Mouse (Mus musculus): Measurements from ENCODE around the gene Elane. TPM values are rescaled to one million over a fixed set of nuclear protein-coding genes. Genes with fewer than 3 reads are reported as not detected.
A peak's percentile ranks its signal among the peaks of the same experiment; 100 is the strongest.

Gene Elane
- polyA plus RNA-seq, 1 experiment: 33.0 TPM

DNA sequence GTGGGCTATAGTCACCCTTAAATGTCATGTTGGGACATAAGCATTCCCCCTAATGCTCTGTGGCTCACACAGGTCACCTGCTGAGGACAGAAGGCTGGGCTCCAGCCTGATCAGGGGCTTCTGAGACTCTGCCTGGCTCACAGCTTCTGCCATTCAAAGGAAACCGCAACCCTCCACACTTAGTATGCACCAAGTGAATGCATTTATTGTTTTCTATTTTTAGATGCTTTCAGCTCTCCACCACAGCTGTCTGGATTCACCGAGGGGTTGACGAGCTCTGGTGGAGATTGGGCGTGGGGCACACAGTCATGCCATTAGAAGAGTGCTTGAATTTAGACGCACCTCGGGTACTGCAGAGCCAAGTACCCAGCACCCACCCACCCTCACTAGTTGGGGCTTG lies 12.7 kb upstream of the Elane start:
- Histone ChIP-seq H3K27me3 (ENCODE audit: control insufficient read depth, insufficient read depth, low read length) (peaks cover 8% of the 10 kb centered on the region), H3K4me3 (ENCODE audit: extremely low read depth, insufficient read depth, insufficient read length) (no peak overlapping the region), H3K4me1 (ENCODE audit: control insufficient read depth, insufficient read depth, insufficient read length) (peaks cover 22% of the 10 kb centered on the region), H3K27ac (ENCODE audit: insufficient read depth, low read length) (no peak overlapping the region), H3K36me3 (ENCODE audit: control insufficient read depth, insufficient read depth, low read length) (no peaks in the 10 kb centered on the region)
- no peak for TF ChIP-seq POLR2A (IDR thresholded peaks at IDR 0.05; ENCODE audit: low read depth, low read length)
- TF ChIP-seq CTCF (IDR thresholded peaks at IDR 0.05; ENCODE audit: extremely low read depth, insufficient read depth, insufficient read length, insufficient replicate concordance): no peak
- 6% methylated on average over 6 of the region's 6 CpGs for WGBS
- DNase-seq (ENCODE audit: low read depth in 1 of 2, low spot score in 2 of 2): no peak

- H3K4me1 ChIP-seq (ENCODE audit: control insufficient read depth, insufficient read depth, insufficient read length): peaks cover 22% of the 10 kb centered on the region
- no peak overlapping the region for H3K27ac ChIP-seq (ENCODE audit: insufficient read depth, low read length)
- H3K36me3 ChIP-seq (ENCODE audit: control insufficient read depth, insufficient read depth, low read length): no peaks in the 10 kb centered on the region
- 2% methylated on average over 26 of the region's 26 CpGs for WGBS
- H3K4me3 ChIP-seq (ENCODE audit: extremely low read depth, insufficient read depth, insufficient read length): peak overlapping the region; percentile 50
- no peak for TF ChIP-seq CTCF (IDR thresholded peaks at IDR 0.05; ENCODE audit: extremely low read depth, insufficient read depth, insufficient read length, insufficient replicate concordance)
- no peak for TF ChIP-seq POLR2A (IDR thresholded peaks at IDR 0.05; ENCODE audit: low read depth, low read length)
- peaks cover 8% of the 10 kb centered on the region for H3K27me3 ChIP-seq (ENCODE audit: control insufficient read depth, insufficient read depth, low read length)
- DNase-seq (ENCODE audit: low read depth in 1 of 2, low spot score in 2 of 2): no peak
These were observed 12.2 kb upstream of the Elane start for GRCm38 (mm10) chr10:79873715-79874289.

GRCm38 (mm10) chr10:79874290-79874862 lies 11.7 kb upstream of the Elane start, which contains the start of the genes Prtn3 and Plppr3:
Gene Prtn3 (plus strand): TSS chr10:79874476.
Gene Plppr3 (minus strand): TSS chr10:79874634.
- no peak within 1 kb of the TSS for H3K27ac ChIP-seq (ENCODE audit: insufficient read depth, low read length)
- H3K4me3 ChIP-seq (ENCODE audit: extremely low read depth, insufficient read depth, insufficient read length): peak within 1 kb of the TSS; percentile 50
- TF ChIP-seq POLR2A (IDR thresholded peaks at IDR 0.05; ENCODE audit: low read depth, low read length) (no peak), CTCF (IDR thresholded peaks at IDR 0.05; ENCODE audit: extremely low read depth, insufficient read depth, insufficient read length, insufficient replicate concordance) (no peak)
- H3K27me3 ChIP-seq (ENCODE audit: control insufficient read depth, insufficient read depth, low read length): peaks cover 8% of the 10 kb centered on the region
- H3K36me3 ChIP-seq (ENCODE audit: control insufficient read depth, insufficient read depth, low read length): no peaks in the 10 kb centered on the region
- 2% methylated on average over 52 of the region's 57 CpGs for WGBS
- no peak for DNase-seq (ENCODE audit: low read depth in 1 of 2, low spot score in 2 of 2)
- peaks cover 22% of the 10 kb centered on the region for H3K4me1 ChIP-seq (ENCODE audit: control insufficient read depth, insufficient read depth, insufficient read length)

DNA sequence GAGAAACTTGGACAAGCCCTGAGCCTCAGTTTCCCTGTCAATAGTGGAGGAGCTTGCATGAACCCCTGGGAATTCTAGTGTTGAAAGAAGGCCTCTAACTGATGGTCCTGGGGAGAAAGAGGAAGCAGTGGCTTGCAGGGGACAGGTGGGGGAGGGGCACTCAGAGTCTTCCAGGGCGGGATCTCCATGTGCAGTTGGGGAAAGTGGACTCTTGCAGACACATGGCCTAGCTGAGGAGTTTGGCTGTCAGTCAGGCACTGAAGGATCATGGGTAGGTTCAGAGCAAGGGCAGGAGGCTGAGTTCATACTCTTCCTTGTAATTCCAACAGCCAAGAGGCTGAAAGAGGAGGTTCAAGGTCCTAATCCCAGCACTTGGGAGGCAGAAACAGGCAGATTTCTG lies 8.9 kb upstream of the Elane start:
- peaks cover 31% of the 10 kb centered on the region for H3K4me1 ChIP-seq (ENCODE audit: control insufficient read depth, insufficient read depth, insufficient read length)
- peaks cover 10% of the 10 kb centered on the region for H3K27me3 ChIP-seq (ENCODE audit: control insufficient read depth, insufficient read depth, low read length)
- H3K36me3 ChIP-seq (ENCODE audit: control insufficient read depth, insufficient read depth, low read length): no peaks in the 10 kb centered on the region
- DNase-seq (ENCODE audit: low read depth in 1 of 2, low spot score in 2 of 2): no peak
- TF ChIP-seq POLR2A (IDR thresholded peaks at IDR 0.05; ENCODE audit: low read depth, low read length): no peak
- H3K4me3 ChIP-seq (ENCODE audit: extremely low read depth, insufficient read depth, insufficient read length): no peak overlapping the region
- 0% methylated on average over 1 of the region's 1 CpGs for WGBS
- no peak overlapping the region for H3K27ac ChIP-seq (ENCODE audit: insufficient read depth, low read length)

GRCm38 (mm10) chr10:79877757-79878156 lies 8.3 kb upstream of the Elane start:
- H3K27me3 ChIP-seq (ENCODE audit: control insufficient read depth, insufficient read depth, low read length): peaks cover 10% of the 10 kb centered on the region
- TF ChIP-seq POLR2A (IDR thresholded peaks at IDR 0.05; ENCODE audit: low read depth, low read length): no peak
- no peak for TF ChIP-seq CTCF (IDR thresholded peaks at IDR 0.05; ENCODE audit: extremely low read depth, insufficient read depth, insufficient read length, insufficient replicate concordance)
- no peaks in the 10 kb centered on the region for H3K36me3 ChIP-seq (ENCODE audit: control insufficient read depth, insufficient read depth, low read length)
- no peak overlapping the region for H3K27ac ChIP-seq (ENCODE audit: insufficient read depth, low read length)
- peaks cover 32% of the 10 kb centered on the region for H3K4me1 ChIP-seq (ENCODE audit: control insufficient read depth, insufficient read depth, insufficient read length)
- DNase-seq (ENCODE audit: low read depth in 1 of 2, low spot score in 2 of 2): no peak
- H3K4me3 ChIP-seq (ENCODE audit: extremely low read depth, insufficient read depth, insufficient read length): peak overlapping the region; percentile 27
- WGBS: 2% methylated on average over 12 of the region's 12 CpGs

DNA sequence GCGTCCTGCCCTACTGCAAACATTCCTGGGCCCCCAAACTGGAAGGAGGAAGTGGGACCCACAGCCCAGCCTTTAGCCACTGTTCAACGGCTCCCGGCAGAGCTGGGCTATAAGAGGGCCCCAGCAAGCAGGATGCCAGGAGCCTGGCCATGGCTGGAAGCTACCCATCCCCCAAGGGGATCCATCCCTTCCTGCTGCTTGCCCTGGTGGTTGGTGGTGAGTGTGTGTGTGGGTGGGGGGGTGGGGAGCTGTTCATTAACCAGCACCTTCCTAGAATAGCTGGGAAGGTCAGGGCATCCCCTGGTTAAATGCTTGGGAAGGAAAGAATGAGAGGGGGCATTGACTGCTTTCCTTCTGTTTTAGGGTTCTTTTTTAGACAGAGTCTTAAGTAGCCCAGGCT lies 6.5 kb upstream of the Elane start:
- Histone ChIP-seq H3K27me3 (ENCODE audit: control insufficient read depth, insufficient read depth, low read length) (0 out of 2 replicates have a peak, but pooled peaks cover 2% of the 10 kb centered on the region), H3K27ac (ENCODE audit: insufficient read depth, low read length) (no peak overlapping the region), H3K4me1 (ENCODE audit: control insufficient read depth, insufficient read depth, insufficient read length) (peaks cover 23% of the 10 kb centered on the region), H3K36me3 (ENCODE audit: control insufficient read depth, insufficient read depth, low read length) (no peaks in the 10 kb centered on the region), H3K4me3 (ENCODE audit: extremely low read depth, insufficient read depth, insufficient read length) (no peak overlapping the region)
- no peak for DNase-seq (ENCODE audit: low read depth in 1 of 2, low spot score in 2 of 2)
- TF ChIP-seq POLR2A (IDR thresholded peaks at IDR 0.05; ENCODE audit: low read depth, low read length): no peak
- no peak for TF ChIP-seq CTCF (IDR thresholded peaks at IDR 0.05; ENCODE audit: extremely low read depth, insufficient read depth, insufficient read length, insufficient replicate concordance)
- 17% methylated on average over 3 of the region's 3 CpGs for WGBS

- H3K36me3 ChIP-seq (ENCODE audit: control insufficient read depth, insufficient read depth, low read length): no peaks in the 10 kb centered on the region
- H3K27ac ChIP-seq (ENCODE audit: insufficient read depth, low read length): no peak overlapping the region
- TF ChIP-seq CTCF (IDR thresholded peaks at IDR 0.05; ENCODE audit: extremely low read depth, insufficient read depth, insufficient read length, insufficient replicate concordance) (no peak), POLR2A (IDR thresholded peaks at IDR 0.05; ENCODE audit: low read depth, low read length) (no peak)
- 9% methylated on average over 9 of the region's 9 CpGs for WGBS
- peaks cover 22% of the 10 kb centered on the region for H3K4me1 ChIP-seq (ENCODE audit: control insufficient read depth, insufficient read depth, insufficient read length)
- no peak overlapping the region for H3K4me3 ChIP-seq (ENCODE audit: extremely low read depth, insufficient read depth, insufficient read length)
- DNase-seq (ENCODE audit: low read depth in 1 of 2, low spot score in 2 of 2): no peak
- H3K27me3 ChIP-seq (ENCODE audit: control insufficient read depth, insufficient read depth, low read length): 0 out of 2 replicates have a peak, but pooled peaks cover 2% of the 10 kb centered on the region
These were observed 5.3 kb upstream of the Elane start for GRCm38 (mm10) chr10:79880721-79881120.
